Mouse (Mus musculus): ENCODE data around the gene Olfr1418. TPM values are rescaled to one million over a fixed set of nuclear protein-coding genes. Genes with fewer than 3 reads are reported as not detected.

The Olfr1418 gene
- polyA plus RNA-seq, 1 experiment from 2014 or later = not detected

- WGBS = 45% methylated on average over 4 of the region's 4 CpGs
- H3K27ac ChIP-seq (ENCODE audit: low read length) = no peak overlapping the region
- H3K4me1 ChIP-seq (ENCODE audit: insufficient read depth, low read length) = peaks cover 4% of the 10 kb centered on the region; the same call in 1 of the 2 replicates
- H3K36me3 ChIP-seq (ENCODE audit: insufficient read depth, low read length) = no peaks in the 10 kb centered on the region
- no peak for ATAC-seq (ENCODE audit: low FRiP score, low TSS enrichment)
- no peaks in the 10 kb centered on the region for H3K27me3 ChIP-seq (ENCODE audit: insufficient read depth, low read length)
- H3K9me3 ChIP-seq (ENCODE audit: low read length) = no peaks in the 10 kb centered on the region
- H3K4me2 ChIP-seq (replicated peaks; ENCODE audit: low read depth, low read length) = no peak overlapping the region
- no peak overlapping the region for H3K4me3 ChIP-seq (ENCODE audit: low read length)
- H3K9ac ChIP-seq (replicated peaks; ENCODE audit: low read length) = no peak overlapping the region
Observed at GRCm38 (mm10) chr19:11823346-11824065, 37.4 kb downstream of the Olfr1418 start.

GRCm38 (mm10) chr19:11820211-11820610, 40.7 kb downstream of the Olfr1418 start:
- WGBS = 31% methylated on average over 6 of the region's 6 CpGs
- Histone ChIP-seq H3K27me3 (ENCODE audit: insufficient read depth, low read length) (no peaks in the 10 kb centered on the region), H3K4me1 (ENCODE audit: insufficient read depth, low read length) (peaks cover 11% of the 10 kb centered on the region; the same call in 1 of the 2 replicates), H3K4me3 (ENCODE audit: low read length) (peak overlapping the region; percentile 85), H3K27ac (ENCODE audit: low read length) (no peak overlapping the region), H3K9ac (replicated peaks; ENCODE audit: low read length) (peak overlapping the region; percentile 62), H3K9me3 (ENCODE audit: low read length) (no peaks in the 10 kb centered on the region), H3K36me3 (ENCODE audit: insufficient read depth, low read length) (no peaks in the 10 kb centered on the region), H3K4me2 (replicated peaks; ENCODE audit: low read depth, low read length) (peak overlapping the region; percentile 97)
- no peak for ATAC-seq (ENCODE audit: low FRiP score, low TSS enrichment)

GRCm38 (mm10) chr19:11819800-11820199, 41.1 kb downstream of the Olfr1418 start:
- Histone ChIP-seq H3K27ac (ENCODE audit: low read length) (no peak overlapping the region), H3K9ac (replicated peaks; ENCODE audit: low read length) (peak overlapping the region; percentile 91), H3K27me3 (ENCODE audit: insufficient read depth, low read length) (no peaks in the 10 kb centered on the region), H3K36me3 (ENCODE audit: insufficient read depth, low read length) (no peaks in the 10 kb centered on the region), H3K4me1 (ENCODE audit: insufficient read depth, low read length) (peaks cover 13% of the 10 kb centered on the region; the same call in 1 of the 2 replicates), H3K4me2 (replicated peaks; ENCODE audit: low read depth, low read length) (peak overlapping the region; percentile 97), H3K4me3 (ENCODE audit: low read length) (peak overlapping the region; percentile 85), H3K9me3 (ENCODE audit: low read length) (no peaks in the 10 kb centered on the region)
- ATAC-seq (ENCODE audit: low FRiP score, low TSS enrichment) = peak; percentile 83
- WGBS = under 1% methylated on average over 15 of the region's 15 CpGs

- H3K27me3 ChIP-seq (ENCODE audit: insufficient read depth, low read length) = no peaks in the 10 kb centered on the region
- H3K4me2 ChIP-seq (replicated peaks; ENCODE audit: low read depth, low read length) = peak within 1 kb of the TSS; percentile 97
- H3K4me3 ChIP-seq (ENCODE audit: low read length) = peak within 1 kb of the TSS; percentile 85
- peaks cover 19% of the 10 kb centered on the region for H3K4me1 ChIP-seq (ENCODE audit: insufficient read depth, low read length)
- no peak for ATAC-seq (ENCODE audit: low FRiP score, low TSS enrichment)
- H3K9ac ChIP-seq (replicated peaks; ENCODE audit: low read length) = peak within 1 kb of the TSS; percentile 91
- H3K9me3 ChIP-seq (ENCODE audit: low read length) = no peaks in the 10 kb centered on the region
- H3K27ac ChIP-seq (ENCODE audit: low read length) = peak within 1 kb of the TSS; percentile 72; the same call in 1 of the 2 replicates
- 1% methylated on average over 20 of the region's 20 CpGs for WGBS
- no peaks in the 10 kb centered on the region for H3K36me3 ChIP-seq (ENCODE audit: insufficient read depth, low read length)
Observed at GRCm38 (mm10) chr19:11819143-11819700, 41.6 kb downstream of the Olfr1418 start, which contains the start of gene Stx3. Gene Stx3 (minus strand): TSS chr19:11819403.

GRCm38 (mm10) chr19:11818199-11819142, 42.4 kb downstream of the Olfr1418 start:
- peak overlapping the region; percentile 85 for H3K4me3 ChIP-seq (ENCODE audit: low read length)
- H3K27ac ChIP-seq (ENCODE audit: low read length) = peak overlapping the region; percentile 72; the same call in 1 of the 2 replicates
- ATAC-seq (ENCODE audit: low FRiP score, low TSS enrichment) = peak; percentile 90
- H3K4me1 ChIP-seq (ENCODE audit: insufficient read depth, low read length) = peaks cover 26% of the 10 kb centered on the region
- no peaks in the 10 kb centered on the region for H3K36me3 ChIP-seq (ENCODE audit: insufficient read depth, low read length)
- H3K4me2 ChIP-seq (replicated peaks; ENCODE audit: low read depth, low read length) = peak overlapping the region; percentile 97
- H3K9me3 ChIP-seq (ENCODE audit: low read length) = no peaks in the 10 kb centered on the region
- H3K27me3 ChIP-seq (ENCODE audit: insufficient read depth, low read length) = no peaks in the 10 kb centered on the region
- peak overlapping the region; percentile 91 for H3K9ac ChIP-seq (replicated peaks; ENCODE audit: low read length)
- WGBS = under 1% methylated on average over 70 of the region's 83 CpGs

- Histone ChIP-seq H3K27ac (ENCODE audit: low read length) (no peak overlapping the region), H3K4me3 (ENCODE audit: low read length) (peak overlapping the region; percentile 85), H3K36me3 (ENCODE audit: insufficient read depth, low read length) (no peaks in the 10 kb centered on the region), H3K4me1 (ENCODE audit: insufficient read depth, low read length) (peaks cover 35% of the 10 kb centered on the region), H3K27me3 (ENCODE audit: insufficient read depth, low read length) (no peaks in the 10 kb centered on the region), H3K9ac (replicated peaks; ENCODE audit: low read length) (peak overlapping the region; percentile 91), H3K4me2 (replicated peaks; ENCODE audit: low read depth, low read length) (peak overlapping the region; percentile 97), H3K9me3 (ENCODE audit: low read length) (no peaks in the 10 kb centered on the region)
- 12% methylated on average over 5 of the region's 5 CpGs for WGBS
- no peak for ATAC-seq (ENCODE audit: low FRiP score, low TSS enrichment)
Observed at GRCm38 (mm10) chr19:11817586-11817985, 43.3 kb downstream of the Olfr1418 start.

GRCm38 (mm10) chr19:11816706-11817105, 44.2 kb downstream of the Olfr1418 start:
- Histone ChIP-seq H3K9me3 (ENCODE audit: low read length) (no peaks in the 10 kb centered on the region), H3K4me1 (ENCODE audit: insufficient read depth, low read length) (peaks cover 42% of the 10 kb centered on the region), H3K27ac (ENCODE audit: low read length) (no peak overlapping the region), H3K4me2 (replicated peaks; ENCODE audit: low read depth, low read length) (no peak overlapping the region; the same call in 1 of the 2 replicates), H3K27me3 (ENCODE audit: insufficient read depth, low read length) (no peaks in the 10 kb centered on the region), H3K4me3 (ENCODE audit: low read length) (no peak overlapping the region; the same call in 1 of the 2 replicates), H3K9ac (replicated peaks; ENCODE audit: low read length) (no peak overlapping the region), H3K36me3 (ENCODE audit: insufficient read depth, low read length) (no peaks in the 10 kb centered on the region)
- no peak for ATAC-seq (ENCODE audit: low FRiP score, low TSS enrichment)
- 37% methylated on average over 6 of the region's 6 CpGs for WGBS

DNA sequence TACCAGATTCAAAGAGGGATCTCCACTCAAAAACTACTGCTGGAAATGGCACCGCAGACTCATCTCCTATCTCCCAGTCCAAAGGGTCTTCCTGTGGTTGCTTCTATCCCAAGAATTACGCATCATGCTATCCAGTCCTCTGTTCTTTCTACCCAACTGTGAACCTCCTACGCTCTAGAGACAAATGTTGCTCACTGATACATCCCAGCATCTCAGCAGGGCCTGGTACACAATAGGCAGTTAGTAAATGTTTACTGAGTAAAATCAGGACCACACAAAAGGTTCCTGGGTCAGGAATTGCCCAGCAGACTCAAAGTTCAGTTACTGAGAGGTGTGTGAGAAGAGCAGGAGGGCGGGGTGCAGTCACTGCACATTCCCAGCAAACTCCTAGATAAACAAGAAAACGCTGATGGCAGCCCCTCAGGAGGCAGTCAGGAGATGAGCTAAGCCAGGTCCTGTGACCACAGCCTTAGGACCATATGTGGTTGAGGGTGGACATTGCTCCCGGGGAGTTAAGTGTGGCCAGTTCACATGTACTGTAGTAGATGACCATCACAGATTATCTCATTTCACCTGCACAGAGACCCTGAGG, 46.0 kb downstream of the Olfr1418 start:
- Histone ChIP-seq H3K4me1 (ENCODE audit: insufficient read depth, low read length) (peaks cover 54% of the 10 kb centered on the region), H3K9me3 (ENCODE audit: low read length) (no peaks in the 10 kb centered on the region), H3K4me2 (replicated peaks; ENCODE audit: low read depth, low read length) (no peak overlapping the region), H3K27ac (ENCODE audit: low read length) (no peak overlapping the region; the same call in 1 of the 2 replicates), H3K9ac (replicated peaks; ENCODE audit: low read length) (no peak overlapping the region), H3K36me3 (ENCODE audit: insufficient read depth, low read length) (no peaks in the 10 kb centered on the region), H3K4me3 (ENCODE audit: low read length) (no peak overlapping the region), H3K27me3 (ENCODE audit: insufficient read depth, low read length) (no peaks in the 10 kb centered on the region)
- 85% methylated on average over 6 of the region's 6 CpGs for WGBS
- no peak; the same call in 1 of the 2 replicates for ATAC-seq (ENCODE audit: low FRiP score, low TSS enrichment)

DNA sequence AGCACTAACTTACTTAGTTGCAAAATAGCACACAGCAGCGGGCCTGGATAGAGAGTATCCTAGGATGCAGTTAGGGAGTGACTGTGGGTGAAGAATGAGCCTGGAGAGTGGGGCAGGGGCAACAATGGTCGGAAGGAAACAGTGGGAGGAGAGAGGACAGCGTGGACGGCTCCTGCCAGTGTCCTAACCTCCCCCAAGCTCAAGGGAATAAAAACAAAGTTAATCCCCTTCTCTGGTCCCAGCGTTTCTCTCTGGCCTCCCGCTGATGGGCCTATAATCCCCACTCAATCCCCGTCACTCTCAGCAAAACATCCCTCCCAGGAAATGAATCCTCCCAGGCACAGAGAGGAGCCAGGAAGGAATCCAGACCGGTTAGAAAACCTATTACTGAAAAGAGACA, 47.2 kb downstream of the Olfr1418 start:
- 10% methylated on average over 8 of the region's 8 CpGs for WGBS
- 0 out of 2 replicates have a peak overlapping the region, but pooled peaks have one; percentile 4 for H3K4me2 ChIP-seq (replicated peaks; ENCODE audit: low read depth, low read length)
- no peak for ATAC-seq (ENCODE audit: low FRiP score, low TSS enrichment)

More for the DNA sequence above, 47.2 kb downstream of the Olfr1418 start:
- no peak overlapping the region for H3K4me3 ChIP-seq (ENCODE audit: low read length)
- H3K4me1 ChIP-seq (ENCODE audit: insufficient read depth, low read length) = peaks cover 54% of the 10 kb centered on the region
- H3K9ac ChIP-seq (replicated peaks; ENCODE audit: low read length) = no peak overlapping the region
- H3K27me3 ChIP-seq (ENCODE audit: insufficient read depth, low read length) = no peaks in the 10 kb centered on the region
- H3K9me3 ChIP-seq (ENCODE audit: low read length) = no peaks in the 10 kb centered on the region
- H3K27ac ChIP-seq (ENCODE audit: low read length) = peak overlapping the region; percentile 48
- H3K36me3 ChIP-seq (ENCODE audit: insufficient read depth, low read length) = no peaks in the 10 kb centered on the region
